Mouse (Mus musculus): ENCODE results near the gene Tmem218.

The Tmem218 gene

DNA sequence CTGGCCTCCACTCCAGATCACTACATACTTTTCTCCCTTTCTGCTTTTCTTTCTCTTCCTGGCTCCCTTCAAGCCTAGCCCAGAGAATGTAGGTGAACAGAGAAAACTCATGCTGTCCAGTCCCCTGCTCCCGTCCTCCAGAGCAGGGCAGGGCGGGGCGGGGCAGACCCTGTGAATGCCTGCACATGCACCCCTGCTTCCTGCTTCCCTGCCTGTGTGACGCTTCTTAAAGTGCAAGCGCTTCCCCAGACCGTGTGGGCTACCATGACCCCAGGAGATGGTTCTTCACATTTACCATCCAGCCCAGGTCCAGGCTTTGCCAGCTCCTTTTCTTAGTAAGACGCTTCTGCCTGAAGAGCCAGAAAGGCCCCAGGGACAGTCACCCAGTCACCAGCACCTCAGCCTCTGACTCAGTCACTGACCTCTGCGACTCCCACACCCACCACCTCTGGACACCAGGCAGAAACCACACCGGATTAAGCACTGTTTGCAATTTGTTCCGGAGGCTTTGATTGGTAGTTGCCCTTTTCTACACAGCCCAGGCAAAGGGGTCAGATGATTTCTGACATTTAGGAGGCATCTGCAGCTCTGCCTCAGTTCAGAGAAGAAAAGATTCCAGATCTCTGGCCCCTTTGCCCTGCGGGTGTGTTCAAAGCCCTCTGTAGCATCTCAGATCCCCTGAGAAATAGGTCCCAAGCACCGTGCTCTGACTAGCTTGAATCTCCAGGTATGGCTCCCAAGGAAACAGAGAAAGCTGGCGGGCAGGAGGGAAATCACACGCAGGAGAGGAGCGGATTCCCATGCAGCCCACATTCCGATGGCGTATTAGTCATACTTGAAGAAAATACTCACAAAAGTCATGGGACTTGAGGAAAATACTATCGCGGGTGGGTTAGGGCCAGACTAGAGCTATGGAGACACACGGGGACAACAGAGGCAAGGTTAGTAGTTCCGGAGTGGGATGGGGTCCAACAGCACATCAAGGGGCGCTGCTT, 24.5 kb downstream of the Tmem218 start:
- peak; percentile 62 for DNase-seq (ENCODE audit: low read depth)

DNA sequence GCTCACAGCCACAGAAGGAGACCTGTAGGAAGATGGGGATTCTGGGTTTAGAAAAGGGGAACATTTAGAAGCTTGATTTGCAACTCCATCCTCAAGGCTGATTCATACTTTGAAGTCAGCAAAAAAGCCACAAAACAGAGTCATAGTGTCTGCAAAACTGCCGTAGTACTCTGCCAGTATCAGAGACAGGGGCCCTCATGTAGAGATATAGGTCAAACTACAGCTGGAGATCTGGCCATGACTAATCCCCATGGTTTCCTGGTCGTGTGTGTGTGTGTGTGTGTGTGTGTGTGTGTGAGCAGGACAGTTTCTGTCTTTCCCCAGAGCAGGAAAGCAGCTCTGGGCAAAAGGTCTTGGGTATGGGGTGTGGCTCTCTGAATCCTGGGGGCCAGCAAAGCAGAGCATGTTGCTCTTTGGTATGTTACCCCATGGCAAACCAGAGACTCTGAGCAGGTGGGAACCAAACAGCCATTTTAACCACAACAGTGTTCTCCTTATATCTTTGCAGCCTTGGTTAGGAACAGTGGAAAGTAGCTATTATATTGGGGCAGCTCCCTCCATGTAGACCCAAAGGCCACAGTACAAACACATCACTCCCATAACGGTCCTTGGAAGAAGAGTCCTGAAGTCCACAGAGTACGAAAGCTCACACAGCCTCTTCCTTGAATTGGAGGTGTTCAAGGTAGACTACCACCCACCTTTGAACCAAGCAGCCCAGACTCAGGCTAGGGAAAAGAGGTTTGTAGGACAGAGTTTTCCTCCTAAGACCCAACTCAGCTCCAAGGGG, 28.1 kb downstream of the Tmem218 start:
- DNase-seq (ENCODE audit: low read depth), result peak; percentile 96

DNA sequence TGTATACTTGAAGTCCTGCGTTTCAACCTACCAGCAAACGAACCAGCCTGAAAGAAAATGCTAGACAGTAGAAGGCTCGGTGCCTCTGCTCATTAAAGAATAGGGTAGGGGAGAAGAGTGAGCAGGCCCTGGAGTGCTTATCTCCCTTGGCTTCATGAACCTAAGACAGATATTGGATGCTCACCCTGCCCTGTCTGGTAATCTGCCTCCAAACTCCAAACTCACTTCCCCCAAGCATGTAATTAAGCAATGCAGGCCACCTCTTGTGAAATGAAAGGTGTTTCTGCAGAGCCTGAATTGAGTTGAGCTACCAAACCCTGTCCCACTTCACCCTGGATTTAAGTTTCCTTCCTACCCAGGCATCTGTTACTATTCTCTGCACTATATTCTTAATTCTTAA, 34.7 kb downstream of the Tmem218 start:
- peak; percentile 34 for DNase-seq (ENCODE audit: low read depth)

DNA sequence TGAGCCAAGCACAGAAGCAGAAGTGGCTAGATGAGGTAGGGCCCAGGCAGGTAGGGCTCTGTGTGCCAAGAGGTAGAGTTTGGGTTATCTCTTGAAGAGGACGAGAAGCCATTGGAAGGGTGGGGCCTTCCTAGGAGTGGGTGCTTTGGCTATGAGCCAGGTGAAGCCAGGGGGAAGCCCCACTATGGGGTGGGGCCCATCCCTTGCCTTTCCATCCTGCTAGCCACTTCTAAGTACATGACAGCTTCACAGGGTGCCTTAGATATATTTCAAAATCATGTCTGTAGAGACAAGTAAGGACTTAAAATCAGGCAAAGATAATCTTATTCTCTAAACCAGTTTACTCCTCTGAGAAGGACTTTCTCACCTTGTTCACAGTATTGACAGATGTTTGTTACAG, 36.6 kb downstream of the Tmem218 start:
- no peak for DNase-seq (ENCODE audit: low read depth)

DNA sequence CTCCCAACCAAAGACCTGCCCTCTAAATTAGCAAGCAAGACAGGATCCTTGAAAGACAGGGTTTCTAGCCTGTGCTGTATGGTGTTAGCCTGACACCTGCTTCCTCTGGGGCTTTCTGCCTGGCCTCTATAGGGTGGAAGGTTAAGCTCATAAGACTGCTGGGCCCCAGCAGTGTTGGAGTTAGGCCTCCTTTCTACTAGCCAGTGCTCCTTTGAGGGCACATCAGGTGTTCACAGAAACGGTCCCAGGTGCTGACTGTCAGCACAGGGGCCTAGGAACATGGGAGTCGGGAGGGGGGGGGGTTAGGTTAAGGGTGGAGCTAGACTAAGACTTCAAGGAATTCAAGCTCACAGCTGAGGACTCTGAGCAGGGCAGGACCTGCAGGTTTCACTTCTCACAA, 37.4 kb downstream of the Tmem218 start:
- DNase-seq (ENCODE audit: low read depth), result no peak

DNA sequence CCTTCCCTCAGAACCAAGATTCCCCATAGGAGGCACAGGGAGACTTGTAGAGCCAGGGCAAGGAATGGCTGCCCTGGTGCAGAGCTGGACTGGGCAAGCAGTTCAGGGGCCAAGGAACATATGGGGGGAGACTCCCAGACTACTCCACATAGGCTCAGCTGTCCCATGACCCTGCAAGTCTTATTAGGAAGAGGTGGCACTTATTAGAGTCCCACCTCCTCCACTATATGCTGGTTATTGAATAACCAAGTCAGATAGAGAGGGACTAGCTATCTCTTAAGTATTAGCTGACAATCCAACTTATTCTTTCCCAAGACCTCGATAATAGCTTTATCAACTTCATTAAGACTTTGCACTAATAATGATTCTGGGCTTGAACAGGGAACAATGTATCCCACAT, 37.8 kb downstream of the Tmem218 start:
- no peak for DNase-seq (ENCODE audit: low read depth)

DNA sequence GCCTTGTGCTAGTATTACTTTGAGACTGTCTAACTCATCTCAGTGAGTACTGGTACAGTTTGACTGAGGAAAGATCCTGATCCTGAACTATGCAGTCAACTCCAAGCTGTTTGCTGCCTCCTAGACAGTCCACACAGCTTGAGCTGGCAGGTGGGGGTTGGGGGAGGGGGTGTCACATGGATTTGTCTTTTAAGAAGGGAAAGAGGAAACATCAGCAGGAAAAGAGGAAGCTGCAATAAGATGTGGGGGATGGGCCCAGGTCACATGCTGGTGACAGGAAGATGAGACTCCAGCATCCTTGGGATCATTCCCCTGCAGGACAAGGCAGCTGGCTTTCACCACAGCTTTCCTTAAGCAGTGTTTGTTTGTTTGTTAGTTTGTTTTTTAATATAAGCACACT, 39.4 kb downstream of the Tmem218 start:
- DNase-seq (ENCODE audit: low read depth), result peak; percentile 22

DNA sequence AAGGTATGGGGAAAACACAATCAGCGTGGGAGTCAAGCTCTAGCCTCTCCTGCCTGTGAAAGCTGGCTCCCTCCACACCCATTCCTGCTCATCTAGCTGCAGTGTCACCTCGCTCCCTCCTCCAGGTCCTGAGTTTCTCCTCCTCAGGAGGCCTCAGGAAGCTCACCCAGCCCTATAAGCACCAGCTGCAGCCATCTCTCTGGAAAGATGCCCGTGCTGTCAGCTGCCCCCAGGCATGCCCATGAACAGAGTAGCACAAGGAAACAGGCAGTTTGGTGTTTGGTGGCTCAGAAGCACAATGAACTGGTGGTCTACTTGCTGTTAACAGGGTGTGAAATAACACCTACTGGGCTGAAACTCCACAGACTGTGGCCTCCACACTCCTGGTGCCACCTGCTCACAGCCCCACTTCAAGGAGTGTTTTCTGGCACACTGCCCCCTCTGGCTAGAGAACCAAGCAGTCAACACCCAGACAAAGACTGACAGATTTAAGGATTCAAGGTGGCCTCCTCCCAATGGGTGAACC, 40.4 kb downstream of the Tmem218 start:
- no peak for DNase-seq (ENCODE audit: low read depth)

DNA sequence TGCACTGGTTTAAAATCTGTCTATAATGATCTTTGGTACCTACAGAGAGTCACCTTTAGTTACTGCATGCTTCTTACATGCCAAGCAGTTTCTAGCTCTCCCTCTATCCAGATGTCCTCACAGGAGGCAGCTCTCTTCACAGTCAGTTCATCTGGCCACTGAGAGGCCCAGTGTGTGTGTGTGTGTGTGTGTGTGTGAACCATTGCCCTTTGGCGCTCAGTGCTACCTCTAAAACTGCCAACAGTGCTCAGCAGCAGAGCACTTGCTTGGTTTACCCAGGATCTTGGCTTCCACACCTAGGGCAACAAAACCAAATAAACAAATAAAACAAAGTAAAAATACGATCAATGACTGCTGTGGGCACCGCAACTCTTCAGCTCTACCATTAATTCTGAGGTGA, 42.0 kb downstream of the Tmem218 start:
- no peak for DNase-seq (ENCODE audit: low read depth)

DNA sequence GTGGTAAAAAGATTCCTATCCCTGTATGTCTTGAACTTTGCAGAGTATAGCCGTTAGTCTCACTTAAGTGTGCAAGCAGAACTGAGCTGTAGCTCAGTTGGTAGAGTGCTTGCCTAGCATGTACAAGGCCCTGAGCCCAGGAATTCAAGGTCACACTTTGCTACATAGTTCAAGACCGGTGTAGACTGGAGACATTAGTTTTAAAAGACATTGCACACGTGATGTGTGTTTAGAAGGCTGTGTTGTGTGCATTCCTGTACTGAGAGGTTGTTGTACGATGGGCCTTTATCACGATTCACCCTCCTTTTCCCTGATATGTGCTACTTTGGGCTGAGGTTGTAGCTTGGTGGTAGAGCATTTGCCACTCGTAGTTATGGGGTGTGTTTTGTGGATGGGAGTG, 42.6 kb downstream of the Tmem218 start:
- DNase-seq (ENCODE audit: low read depth), result no peak

DNA sequence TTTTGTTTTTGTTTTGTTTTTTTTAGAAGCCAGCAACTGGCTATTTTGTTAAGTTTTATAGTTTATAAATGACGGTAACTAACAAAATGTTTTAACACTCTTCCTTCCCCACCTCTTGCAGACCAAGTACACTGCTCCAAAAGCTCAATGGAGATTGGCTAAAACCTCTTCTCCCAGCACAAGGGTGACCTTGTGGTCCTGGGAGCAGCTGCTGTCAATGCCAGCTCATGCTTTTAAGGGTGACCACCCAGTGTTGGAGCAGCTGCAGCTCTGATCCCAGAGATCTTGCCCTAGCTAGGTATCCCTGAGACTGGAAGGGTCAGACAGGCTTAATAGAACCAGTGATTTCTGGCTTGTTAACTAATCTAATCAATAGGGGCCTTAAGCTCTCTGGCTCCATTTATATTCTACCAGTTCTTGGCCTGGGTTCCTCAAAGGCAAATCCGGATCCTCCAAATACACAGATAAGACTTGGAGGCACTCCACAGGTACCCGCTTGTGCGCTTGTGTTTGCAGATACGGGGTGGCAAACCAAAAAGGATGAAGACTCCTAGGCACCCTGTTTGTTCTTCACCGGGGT, 46.6 kb downstream of the Tmem218 start:
- no peak for DNase-seq (ENCODE audit: low read depth)

DNA sequence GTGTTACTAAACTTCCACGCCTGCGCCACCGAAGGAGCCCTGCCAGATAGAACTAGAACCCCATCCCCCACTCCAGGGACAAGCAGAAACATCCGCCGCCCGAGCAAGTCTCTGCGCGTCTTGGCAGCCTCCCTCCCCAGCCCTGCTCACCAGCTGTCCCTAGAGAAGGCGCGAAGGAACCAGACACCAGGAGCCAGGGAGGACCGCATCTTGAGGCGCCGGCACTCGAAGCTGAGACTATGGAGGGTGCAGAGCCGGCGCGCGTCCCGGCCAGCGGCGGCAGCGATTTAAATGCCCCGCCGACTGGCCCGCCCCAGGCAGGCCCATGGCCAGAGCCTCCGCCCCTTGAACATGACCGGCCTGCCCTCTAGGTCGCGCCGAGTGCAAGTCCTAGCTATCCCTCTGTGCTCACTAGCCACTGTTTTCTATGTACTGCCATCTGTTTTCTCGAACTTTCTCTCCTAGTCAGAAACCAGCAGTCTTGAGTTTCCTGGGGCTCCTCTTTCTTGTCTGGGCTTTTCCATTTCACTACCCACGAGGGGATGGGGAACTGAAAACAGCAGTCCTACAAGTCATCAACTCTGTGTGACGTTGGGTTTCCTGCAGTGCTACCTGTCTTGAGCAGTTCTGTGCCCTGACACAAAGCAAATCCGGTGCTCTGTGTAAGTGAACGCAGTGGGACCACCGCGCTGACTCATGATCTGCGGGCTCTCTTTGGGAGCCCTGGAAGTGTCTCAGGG, 47.3 kb downstream of the Tmem218 start, which contains the start of gene Slc37a2:
Gene Slc37a2 (minus strand): TSS at position 590 of the 740 bp plus-strand sequence.
- no peak for DNase-seq (ENCODE audit: low read depth)

DNA sequence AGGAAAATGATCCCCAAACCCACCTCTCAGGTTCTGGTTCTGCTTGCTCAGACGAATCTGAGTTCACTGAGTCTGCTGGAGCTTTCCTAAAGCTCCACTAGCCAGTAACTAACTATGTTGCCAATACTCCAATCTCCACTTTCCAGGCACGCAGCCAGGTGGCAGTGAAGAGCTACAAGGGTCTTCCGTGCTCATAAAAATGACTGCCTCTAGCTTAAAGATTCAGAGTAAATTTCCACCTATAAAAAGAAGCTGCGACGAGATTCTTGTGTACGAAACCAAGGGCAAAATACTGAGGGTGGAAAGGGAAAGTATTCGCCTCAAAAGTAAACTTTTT, 47.8 kb downstream of the Tmem218 start:
- DNase-seq (ENCODE audit: low read depth), result peak; percentile 36

DNA sequence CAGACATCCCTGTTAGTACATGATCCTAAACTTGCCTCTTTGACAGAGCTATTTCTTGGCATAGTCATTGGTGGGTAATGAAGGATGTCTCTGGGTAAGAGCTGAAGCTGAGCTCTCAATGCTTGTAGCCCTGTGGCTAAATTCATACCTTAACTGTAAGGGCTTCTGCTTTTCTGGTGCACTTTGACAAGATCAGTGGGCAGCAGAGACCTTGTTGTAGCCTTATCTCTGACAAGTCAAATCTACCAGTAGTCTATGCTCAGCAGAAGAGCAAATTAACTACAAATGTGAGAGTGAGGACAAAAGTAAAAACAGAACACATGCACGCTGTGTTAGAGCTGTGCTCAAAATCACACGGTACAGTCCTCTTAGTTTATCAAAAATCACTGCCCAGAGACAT, 58.6 kb downstream of the Tmem218 start:
- no peak for DNase-seq (ENCODE audit: low read depth)

All from 416B (cell line).